Mouse (Mus musculus) cerebellum, adult 2 months (tissue): ENCODE measurements around the gene Kirrel3. TPM values are rescaled to one million over a fixed set of nuclear protein-coding genes. Genes with fewer than 3 reads are reported as not detected.
A peak's percentile ranks its signal among the peaks of the same experiment; 100 is the strongest.

Experiments used
- DNase-seq, 2 experiments: peaks; one replicate each; pipeline ENCODE4 v3.0.0; 2021
- H3K27ac ChIP-seq: fragments of 200-500 bp; 2 replicates; pipeline ENCODE4 v1.5.1; 2012; ENCODE audit warnings: low read length, control low read depth, inconsistent platforms; ENCODE audit not compliant: insufficient read depth
- H3K27me3 ChIP-seq: fragments of 200-500 bp; 2 replicates; pipeline ENCODE4 v1.6.1; 2012; ENCODE audit warnings: inconsistent platforms, mild to moderate bottlenecking, low read length, moderate library complexity; ENCODE audit not compliant: control insufficient read depth, insufficient read depth
- H3K4me1 ChIP-seq: fragments of 200-500 bp; 2 replicates; pipeline ENCODE4 v1.6.1; 2011; ENCODE audit warnings: low read length; ENCODE audit not compliant: control insufficient read depth, insufficient read depth
- H3K4me3 ChIP-seq: fragments of 200-500 bp; replicated peaks from 2 replicates; pipeline ENCODE3; 2011; ENCODE audit warnings: mild to moderate bottlenecking, low read depth, low read length, control low read depth; ENCODE audit not compliant: insufficient read depth
- CTCF ChIP-seq: fragments of 200-500 bp; IDR thresholded peaks from 2 replicates; pipeline ENCODE4 v1.5.1; 2011; ENCODE audit warnings: low read depth, mild to moderate bottlenecking, control low read depth, low read length, moderate library complexity, borderline replicate concordance; ENCODE audit not compliant: insufficient read depth
- POLR2A ChIP-seq: fragments of 200-500 bp; IDR thresholded peaks from 2 replicates; pipeline ENCODE4 v1.6.1; 2011; ENCODE audit warnings: low read length, control low read depth, borderline replicate concordance; ENCODE audit not compliant: insufficient read depth
- WGBS: fragments of 180-500 bp; shearing (Covaris S2); methylation state at CpG from one replicate; pipeline ENCODE4 v1.1.7; 2018; 5-methylcytosine and 5-hydroxymethylcytosine counted together
- polyA plus RNA-seq: library from polyadenylated mRNA; depleted of rRNA; stranded (reverse); fragments of >200 nt; gene quantifications from 2 replicates; pipeline ENCODE4 v1.2.3, GENCODE M21; 2012

The Kirrel3 gene
- polyA plus RNA-seq, 1 experiment = 63.5 TPM

- TF ChIP-seq CTCF = no peak
- TF ChIP-seq POLR2A = no peak
- DNase-seq = no peak
- WGBS = 50% methylated on average over 9 of the region's 9 CpGs
- Histone ChIP-seq H3K4me1 (peaks cover 38% of the 10 kb centered on the region), H3K27ac (no peak overlapping the region), H3K4me3 (no peak overlapping the region), H3K27me3 (no peaks in the 10 kb centered on the region)
Measured at GRCm38 (mm10) chr9:34945301-34945700, 459.6 kb downstream of the Kirrel3 start.

- Histone ChIP-seq H3K27me3 (no peaks in the 10 kb centered on the region), H3K4me3 (no peak overlapping the region), H3K27ac (no peak overlapping the region), H3K4me1 (peaks cover 45% of the 10 kb centered on the region)
- WGBS = 63% methylated on average over 6 of the region's 6 CpGs
- DNase-seq = no peak
- TF ChIP-seq POLR2A (no peak), CTCF (no peak)
Measured at GRCm38 (mm10) chr9:34947258-34947657, 461.6 kb downstream of the Kirrel3 start.

GRCm38 (mm10) chr9:34947717-34948116, 462.0 kb downstream of the Kirrel3 start:
- H3K27ac ChIP-seq = no peak overlapping the region
- TF ChIP-seq CTCF (no peak), POLR2A (no peak)
- H3K4me1 ChIP-seq = peaks cover 41% of the 10 kb centered on the region
- no peaks in the 10 kb centered on the region for H3K27me3 ChIP-seq
- no peak for DNase-seq
- H3K4me3 ChIP-seq = no peak overlapping the region

GRCm38 (mm10) chr9:34953420-34953819, 467.7 kb downstream of the Kirrel3 start:
- WGBS = 26% methylated on average over 11 of the region's 11 CpGs

GRCm38 (mm10) chr9:34954212-34954611, 468.5 kb downstream of the Kirrel3 start:
- no peaks in the 10 kb centered on the region for H3K27me3 ChIP-seq
- H3K27ac ChIP-seq = peak overlapping the region; percentile 58; the same call in 1 of the 2 replicates
- peaks cover 50% of the 10 kb centered on the region; the same call in 1 of the 2 replicates for H3K4me1 ChIP-seq
- DNase-seq = peak in 1 of 2 experiments; percentile 57
- H3K4me3 ChIP-seq = no peak overlapping the region
- no peak for TF ChIP-seq POLR2A
- peak; percentile 54; the same call in 1 of the 2 replicates for TF ChIP-seq CTCF
- WGBS = 66% methylated on average over 5 of the region's 5 CpGs

More at GRCm38 (mm10) chr9:34953420-34953819, 467.7 kb downstream of the Kirrel3 start:
- Histone ChIP-seq H3K4me1 (peaks cover 47% of the 10 kb centered on the region; the same call in 1 of the 2 replicates), H3K27ac (peak overlapping the region; percentile 58), H3K27me3 (no peaks in the 10 kb centered on the region), H3K4me3 (no peak overlapping the region)
- no peak for TF ChIP-seq CTCF
- TF ChIP-seq POLR2A = no peak
- DNase-seq = peak; percentile 57 to 82

- Histone ChIP-seq H3K27me3 (no peaks in the 10 kb centered on the region), H3K27ac (no peak overlapping the region), H3K4me1 (peaks cover 55% of the 10 kb centered on the region), H3K4me3 (no peak overlapping the region)
- 64% methylated on average over 3 of the region's 3 CpGs for WGBS
- TF ChIP-seq CTCF (no peak), POLR2A (no peak)
- no peak for DNase-seq
Measured at GRCm38 (mm10) chr9:34956512-34956911, 470.8 kb downstream of the Kirrel3 start.

- H3K27me3 ChIP-seq = no peaks in the 10 kb centered on the region
- TF ChIP-seq CTCF = no peak
- WGBS = 19% methylated on average over 6 of the region's 6 CpGs
- H3K4me1 ChIP-seq = peaks cover 63% of the 10 kb centered on the region
- DNase-seq = peak in 1 of 2 experiments; percentile 71
- no peak overlapping the region for H3K4me3 ChIP-seq
- peak overlapping the region; percentile 56; the same call in 1 of the 2 replicates for H3K27ac ChIP-seq
Measured at GRCm38 (mm10) chr9:34957691-34958090, 472.0 kb downstream of the Kirrel3 start.

- no peaks in the 10 kb centered on the region for H3K27me3 ChIP-seq
- TF ChIP-seq POLR2A = no peak
- no peak for TF ChIP-seq CTCF
- H3K4me3 ChIP-seq = no peak overlapping the region
- 53% methylated on average over 5 of the region's 5 CpGs for WGBS
- no peak overlapping the region for H3K27ac ChIP-seq
- peaks cover 63% of the 10 kb centered on the region for H3K4me1 ChIP-seq
- peak; percentile 66 to 85 for DNase-seq
Measured at GRCm38 (mm10) chr9:34958183-34958830, 472.6 kb downstream of the Kirrel3 start.
